Mouse (Mus musculus) midbrain, embryonic 13.5 days (tissue): ENCODE results near the gene Fkbp10. TPM values are rescaled to one million over a fixed set of nuclear protein-coding genes. Genes with fewer than 3 reads are reported as not detected.
A peak's percentile ranks its signal among the peaks of the same experiment; 100 is the strongest.

ENCODE experiments used
- ATAC-seq: fragments of 200-750 bp; cut with Nextera tagmentation; 2 replicates; pipeline ENCODE4 v1.8.0; 2017; ENCODE audit warnings: mild to moderate bottlenecking, moderate TSS enrichment, moderate library complexity
- H3K27ac ChIP-seq: fragments of 300-500 bp; sonication (generic); 2 replicates; pipeline ENCODE4 v1.5.1; 2015; ENCODE audit warnings: inconsistent platforms, mild to moderate bottlenecking, moderate library complexity
- H3K27me3 ChIP-seq: fragments of 300-500 bp; sonication (generic); 2 replicates; pipeline ENCODE4 v1.6.1; 2015; ENCODE audit warnings: mild to moderate bottlenecking, inconsistent platforms
- H3K36me3 ChIP-seq: fragments of 300-500 bp; sonication (generic); 2 replicates; pipeline ENCODE4 v1.6.1; 2015; ENCODE audit warnings: mild to moderate bottlenecking, inconsistent platforms
- H3K4me1 ChIP-seq: fragments of 300-500 bp; sonication (generic); replicated peaks from 2 replicates; pipeline ENCODE4 v1.6.1; 2015; ENCODE audit warnings: inconsistent platforms
- H3K4me2 ChIP-seq: fragments of 300-500 bp; sonication (generic); replicated peaks from 2 replicates; pipeline ENCODE4 v1.6.1; 2015; ENCODE audit warnings: moderate library complexity, mild to moderate bottlenecking, inconsistent platforms
- H3K4me3 ChIP-seq: fragments of 300-500 bp; sonication (generic); replicated peaks from 2 replicates; pipeline ENCODE4 v1.5.1; 2015; ENCODE audit warnings: mild to moderate bottlenecking, inconsistent platforms
- H3K9ac ChIP-seq: fragments of 300-500 bp; sonication (generic); replicated peaks from 2 replicates; pipeline ENCODE4 v1.6.1; 2015; ENCODE audit warnings: mild to moderate bottlenecking, inconsistent platforms
- H3K9me3 ChIP-seq: fragments of 300-500 bp; sonication (generic); 2 replicates; pipeline ENCODE4 v1.6.1; 2016; ENCODE audit warnings: mild to moderate bottlenecking, inconsistent platforms
- WGBS: fragments of 180-500 bp; shearing (Covaris S2); methylation state at CpG from one replicate; pipeline ENCODE4 v1.1.7; 2015; 5-methylcytosine and 5-hydroxymethylcytosine counted together
- polyA plus RNA-seq: library from polyadenylated mRNA; unstranded; fragments of >200 nt; fragmentation: Nextera tagmentation; extraction: Ambion mirVana; gene quantifications from 2 replicates; pipeline ENCODE4 v1.2.1, GENCODE M21; 2015

Fkbp10 gene
- polyA plus RNA-seq, 1 experiment from 2014 or later = 19.9 TPM

DNA sequence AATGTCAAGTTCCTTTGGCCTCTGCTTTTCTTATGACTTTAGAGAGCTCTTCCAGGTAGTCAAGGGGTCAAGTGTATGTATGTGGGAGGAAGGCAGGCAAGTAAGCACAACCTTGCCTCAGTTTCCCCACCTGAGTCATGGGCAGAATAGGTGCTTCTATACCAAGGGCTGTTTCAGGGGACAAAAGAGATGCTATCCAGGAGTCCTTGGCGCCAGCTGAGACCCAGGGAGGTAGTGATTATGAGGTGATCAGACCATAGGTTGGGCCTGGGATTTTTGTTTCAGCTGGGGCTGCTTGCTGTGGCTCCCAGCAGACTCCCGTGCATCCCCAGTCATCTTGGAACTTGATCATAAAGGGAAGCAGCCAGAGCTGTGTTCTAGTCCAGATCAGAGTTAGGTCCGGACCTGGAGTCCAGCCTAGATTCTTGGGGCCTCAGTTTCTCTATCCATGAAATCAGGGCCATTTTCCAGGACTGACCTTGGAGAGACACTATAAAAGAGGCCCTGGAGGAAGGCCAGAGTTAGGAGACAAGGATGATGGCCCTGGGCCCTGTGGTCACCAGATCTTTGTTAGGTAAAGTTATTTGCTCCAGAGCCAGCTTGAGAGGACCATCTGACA is 10.9 kb upstream of the Fkbp10 start:
- WGBS = 88% methylated on average over 3 of the region's 3 CpGs
- H3K4me1 ChIP-seq = peaks cover 7% of the 10 kb centered on the region
- no peak overlapping the region for H3K9ac ChIP-seq
- H3K4me3 ChIP-seq = no peak overlapping the region
- no peak overlapping the region for H3K27ac ChIP-seq
- no peak for ATAC-seq
- no peak overlapping the region for H3K4me2 ChIP-seq
- no peaks in the 10 kb centered on the region for H3K27me3 ChIP-seq
- H3K36me3 ChIP-seq = 0 out of 2 replicates have a peak, but pooled peaks cover 7% of the 10 kb centered on the region
- no peaks in the 10 kb centered on the region for H3K9me3 ChIP-seq

DNA sequence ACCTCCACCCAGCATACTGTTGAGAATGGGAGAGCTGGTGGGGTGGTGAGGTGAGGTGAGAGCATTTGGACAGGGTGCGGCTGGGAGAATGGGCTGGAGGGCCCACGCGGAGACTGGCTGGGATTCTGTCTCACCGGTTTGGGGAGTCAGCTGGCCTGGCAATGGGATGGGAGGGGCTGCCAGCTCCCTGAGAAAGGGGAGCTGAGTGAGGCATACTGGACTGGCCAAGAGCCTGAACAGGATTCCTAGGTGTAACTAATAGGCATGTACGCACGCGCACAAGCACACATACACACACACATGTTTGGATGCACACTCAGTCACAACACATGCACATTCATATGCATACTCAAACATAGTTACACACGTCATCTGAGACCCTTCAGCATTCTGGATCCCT is 9.2 kb upstream of the Fkbp10 start:
- no peak for ATAC-seq
- WGBS = 80% methylated on average over 8 of the region's 8 CpGs
- no peak overlapping the region for H3K27ac ChIP-seq
- no peak overlapping the region for H3K9ac ChIP-seq
- no peak overlapping the region for H3K4me3 ChIP-seq
- peaks cover 7% of the 10 kb centered on the region for H3K4me1 ChIP-seq
- H3K36me3 ChIP-seq = 0 out of 2 replicates have a peak, but pooled peaks cover 7% of the 10 kb centered on the region
- H3K9me3 ChIP-seq = no peaks in the 10 kb centered on the region
- no peak overlapping the region for H3K4me2 ChIP-seq
- H3K27me3 ChIP-seq = no peaks in the 10 kb centered on the region

DNA sequence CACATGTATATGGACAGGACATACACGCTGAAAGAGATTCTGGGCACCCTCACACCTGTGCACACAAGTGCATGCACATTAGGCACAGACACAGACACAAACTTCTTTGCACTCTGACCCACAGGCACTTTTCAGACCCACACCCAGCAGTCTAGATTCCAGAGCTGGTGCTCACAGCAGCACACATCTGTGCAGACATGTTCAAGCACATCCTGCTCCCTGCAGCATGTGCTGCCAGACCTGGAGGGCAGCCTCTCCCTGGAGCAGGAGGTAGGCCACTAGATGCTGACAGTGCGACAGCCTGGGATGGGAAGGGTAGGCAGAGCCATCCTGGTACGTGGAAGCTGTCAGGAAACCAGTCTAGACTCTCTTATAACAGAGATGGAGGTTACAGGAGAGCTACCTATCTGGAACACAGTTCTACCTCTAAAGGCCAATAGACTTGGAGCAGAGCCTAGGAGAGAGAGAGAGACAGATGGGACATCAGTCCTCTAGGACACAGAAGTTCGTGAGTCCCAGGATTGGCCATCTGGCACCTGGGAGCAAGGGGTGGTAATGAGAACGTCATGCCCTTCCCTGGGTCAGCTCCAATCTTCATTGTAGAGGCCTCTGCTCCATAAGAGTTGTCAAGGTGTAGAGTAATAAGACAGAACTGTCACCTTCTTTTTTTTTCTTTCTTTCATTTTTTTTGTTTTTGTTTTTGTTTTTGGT is 8.3 kb upstream of the Fkbp10 start:
- Histone ChIP-seq H3K4me1 (peaks cover 10% of the 10 kb centered on the region), H3K9me3 (no peaks in the 10 kb centered on the region), H3K9ac (no peak overlapping the region), H3K27me3 (no peaks in the 10 kb centered on the region), H3K4me2 (no peak overlapping the region), H3K27ac (no peak overlapping the region), H3K36me3 (0 out of 2 replicates have a peak, but pooled peaks cover 7% of the 10 kb centered on the region), H3K4me3 (no peak overlapping the region)
- ATAC-seq = no peak
- WGBS = 88% methylated on average over 5 of the region's 5 CpGs

DNA sequence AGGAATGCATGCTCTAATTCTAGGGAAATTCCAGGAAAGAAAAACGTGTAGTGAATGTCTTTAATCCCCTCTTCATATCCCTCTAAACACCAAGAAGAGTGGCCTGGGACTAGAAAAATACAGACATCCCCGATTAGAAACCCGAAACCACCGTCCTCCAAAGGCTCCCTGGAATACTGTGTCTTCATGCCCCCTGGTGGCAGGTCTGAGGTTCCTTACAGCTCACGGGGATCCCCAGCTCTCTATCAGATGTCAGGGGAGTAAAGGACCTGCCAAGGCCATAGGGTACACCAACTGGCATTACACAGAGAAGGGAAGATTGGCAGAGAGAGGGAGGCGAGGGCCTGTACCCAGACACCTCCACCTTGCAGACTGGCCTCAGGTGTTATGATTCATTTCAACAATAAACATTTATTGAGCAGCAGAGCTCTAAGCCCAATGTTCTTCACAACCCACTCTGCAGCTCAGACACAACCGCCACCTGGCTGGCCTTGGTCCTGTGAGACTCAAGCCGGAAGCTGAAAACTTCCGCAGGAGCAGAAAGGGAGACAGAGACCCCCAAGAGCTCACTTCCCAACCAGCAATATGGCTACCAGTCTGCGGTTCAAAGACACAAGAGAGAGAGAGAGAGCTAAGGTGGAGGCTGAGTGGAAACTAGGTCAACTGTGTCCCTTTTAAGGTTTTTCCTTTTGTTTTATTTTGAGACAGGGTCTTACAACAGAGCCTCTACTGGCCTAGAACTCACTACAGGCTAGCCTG is 7.2 kb upstream of the Fkbp10 start:
- Histone ChIP-seq H3K4me3 (no peak overlapping the region), H3K4me1 (peaks cover 19% of the 10 kb centered on the region; the same call in 1 of the 2 replicates), H3K27ac (no peak overlapping the region), H3K27me3 (0 out of 2 replicates have a peak, but pooled peaks cover 3% of the 10 kb centered on the region), H3K9ac (no peak overlapping the region), H3K4me2 (no peak overlapping the region), H3K9me3 (no peaks in the 10 kb centered on the region), H3K36me3 (0 out of 2 replicates have a peak, but pooled peaks cover 7% of the 10 kb centered on the region)
- WGBS = 49% methylated on average over 10 of the region's 10 CpGs
- no peak for ATAC-seq

DNA sequence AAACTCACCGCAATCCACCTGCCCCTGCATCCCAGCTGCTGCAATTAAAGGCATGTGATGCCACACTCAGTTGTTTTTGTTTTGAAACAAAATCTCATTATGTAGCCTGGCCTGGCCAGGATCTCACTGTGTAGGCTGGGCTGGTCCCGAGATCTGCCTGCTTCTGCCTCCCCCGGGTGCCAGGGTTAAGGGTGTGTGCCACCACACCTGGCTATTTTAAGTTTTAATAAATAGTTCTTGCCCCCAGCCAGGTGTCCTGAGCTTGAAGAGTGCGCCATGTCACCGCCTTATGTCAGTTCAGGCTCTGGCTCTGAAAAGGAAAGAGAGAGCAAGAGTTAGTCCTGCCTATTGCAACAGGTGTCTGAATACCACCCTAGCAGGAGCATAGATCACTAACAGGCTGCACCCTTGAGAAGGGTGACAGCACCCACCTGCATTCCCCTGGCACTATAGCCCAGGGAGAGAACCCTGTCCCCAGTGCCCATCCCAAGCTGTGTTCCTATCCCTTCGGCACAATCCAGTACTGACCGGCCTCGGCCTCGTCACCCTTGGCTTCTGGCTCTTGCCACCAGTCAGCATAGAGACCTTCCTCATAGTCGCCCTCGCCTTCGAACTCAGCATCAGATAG is 6.5 kb upstream of the Fkbp10 start:
- 88% methylated on average over 12 of the region's 12 CpGs for WGBS
- 0 out of 2 replicates have a peak, but pooled peaks cover 7% of the 10 kb centered on the region for H3K36me3 ChIP-seq
- no peak overlapping the region for H3K9ac ChIP-seq
- H3K27ac ChIP-seq = no peak overlapping the region
- H3K4me3 ChIP-seq = no peak overlapping the region
- ATAC-seq = no peak
- no peaks in the 10 kb centered on the region for H3K9me3 ChIP-seq
- H3K27me3 ChIP-seq = peaks cover 10% of the 10 kb centered on the region; the same call in 1 of the 2 replicates
- H3K4me1 ChIP-seq = peaks cover 22% of the 10 kb centered on the region; the same call in 1 of the 2 replicates
- H3K4me2 ChIP-seq = no peak overlapping the region

DNA sequence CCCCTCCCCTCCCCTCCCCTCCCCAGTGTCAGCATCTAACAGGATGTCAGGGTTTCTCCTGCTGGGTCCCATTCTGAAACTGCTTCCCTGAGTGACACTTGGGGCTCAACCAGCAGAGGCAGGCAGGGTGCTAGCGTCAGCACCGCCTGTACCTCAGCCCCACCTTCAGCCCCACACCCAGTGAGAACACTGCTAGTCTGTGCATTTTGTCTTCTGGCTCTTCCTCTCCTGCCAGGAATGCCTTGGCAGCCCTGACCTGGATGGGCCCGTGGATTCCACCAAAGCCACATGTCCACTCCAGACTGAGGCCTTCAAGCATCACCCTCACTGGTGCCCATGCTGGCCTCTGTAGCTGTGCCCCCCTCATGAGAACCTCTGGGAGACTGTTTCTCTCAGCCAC is 5.8 kb upstream of the Fkbp10 start:
- Histone ChIP-seq H3K4me1 (peaks cover 24% of the 10 kb centered on the region; the same call in 1 of the 2 replicates), H3K9ac (no peak overlapping the region), H3K4me3 (no peak overlapping the region), H3K27me3 (peaks cover 11% of the 10 kb centered on the region; the same call in 1 of the 2 replicates), H3K27ac (no peak overlapping the region), H3K36me3 (0 out of 2 replicates have a peak, but pooled peaks cover 7% of the 10 kb centered on the region), H3K9me3 (no peaks in the 10 kb centered on the region), H3K4me2 (no peak overlapping the region)
- ATAC-seq = no peak
- 93% methylated on average over 3 of the region's 3 CpGs for WGBS

DNA sequence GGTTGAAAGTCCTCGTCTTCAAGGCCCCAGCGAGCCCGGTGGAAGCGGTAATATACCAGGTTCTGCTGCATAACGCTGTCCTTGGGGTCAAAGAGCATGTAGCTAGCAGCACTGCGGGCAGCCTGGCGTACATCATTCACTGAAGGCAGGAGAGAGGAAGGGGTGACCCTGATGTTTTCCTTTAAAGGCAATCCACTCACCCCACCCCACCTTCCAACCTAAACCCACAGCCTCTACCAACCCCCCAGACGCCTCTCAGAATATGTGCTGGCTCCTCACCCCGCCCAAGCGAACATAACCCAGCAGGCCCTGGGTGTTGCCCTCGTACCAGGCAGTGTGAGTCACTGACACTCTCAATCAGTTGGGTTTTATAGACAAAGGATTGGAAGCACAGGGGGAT is 3.8 kb upstream of the Fkbp10 start:
- no peak for ATAC-seq
- no peak overlapping the region for H3K27ac ChIP-seq
- H3K4me2 ChIP-seq = no peak overlapping the region
- no peak overlapping the region for H3K9ac ChIP-seq
- 87% methylated on average over 11 of the region's 11 CpGs for WGBS
- H3K9me3 ChIP-seq = no peaks in the 10 kb centered on the region
- H3K27me3 ChIP-seq = peaks cover 30% of the 10 kb centered on the region
- peaks cover 33% of the 10 kb centered on the region for H3K4me1 ChIP-seq
- H3K36me3 ChIP-seq = 0 out of 2 replicates have a peak, but pooled peaks cover 7% of the 10 kb centered on the region
- no peak overlapping the region for H3K4me3 ChIP-seq

DNA sequence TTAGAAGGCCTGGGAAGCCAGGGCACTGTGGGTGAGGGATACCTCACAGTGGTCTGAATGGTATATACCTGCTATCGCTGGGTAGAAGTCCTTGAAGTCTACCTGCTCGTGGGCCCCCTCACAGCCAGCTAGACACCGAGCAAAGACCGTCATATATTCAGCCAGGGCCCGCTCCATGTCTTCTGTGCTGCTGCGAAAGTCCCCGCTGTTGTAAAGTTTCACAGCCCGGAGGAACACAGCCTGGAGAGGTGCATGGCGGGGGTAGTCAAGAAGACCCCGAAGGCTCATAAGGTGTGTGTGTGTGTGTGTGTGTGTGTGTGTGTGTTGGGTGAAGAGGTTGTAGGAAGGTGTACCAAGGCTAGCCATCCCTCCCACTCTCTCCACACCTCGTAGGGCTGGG is 2.0 kb upstream of the Fkbp10 start:
- Histone ChIP-seq H3K9me3 (no peaks in the 10 kb centered on the region), H3K9ac (peak overlapping the region; percentile 75), H3K4me2 (peak overlapping the region; percentile 64), H3K4me1 (peaks cover 33% of the 10 kb centered on the region), H3K4me3 (peak overlapping the region; percentile 62), H3K27me3 (peaks cover 37% of the 10 kb centered on the region), H3K27ac (no peak overlapping the region), H3K36me3 (0 out of 2 replicates have a peak, but pooled peaks cover 7% of the 10 kb centered on the region)
- no peak for ATAC-seq
- 77% methylated on average over 11 of the region's 11 CpGs for WGBS

DNA sequence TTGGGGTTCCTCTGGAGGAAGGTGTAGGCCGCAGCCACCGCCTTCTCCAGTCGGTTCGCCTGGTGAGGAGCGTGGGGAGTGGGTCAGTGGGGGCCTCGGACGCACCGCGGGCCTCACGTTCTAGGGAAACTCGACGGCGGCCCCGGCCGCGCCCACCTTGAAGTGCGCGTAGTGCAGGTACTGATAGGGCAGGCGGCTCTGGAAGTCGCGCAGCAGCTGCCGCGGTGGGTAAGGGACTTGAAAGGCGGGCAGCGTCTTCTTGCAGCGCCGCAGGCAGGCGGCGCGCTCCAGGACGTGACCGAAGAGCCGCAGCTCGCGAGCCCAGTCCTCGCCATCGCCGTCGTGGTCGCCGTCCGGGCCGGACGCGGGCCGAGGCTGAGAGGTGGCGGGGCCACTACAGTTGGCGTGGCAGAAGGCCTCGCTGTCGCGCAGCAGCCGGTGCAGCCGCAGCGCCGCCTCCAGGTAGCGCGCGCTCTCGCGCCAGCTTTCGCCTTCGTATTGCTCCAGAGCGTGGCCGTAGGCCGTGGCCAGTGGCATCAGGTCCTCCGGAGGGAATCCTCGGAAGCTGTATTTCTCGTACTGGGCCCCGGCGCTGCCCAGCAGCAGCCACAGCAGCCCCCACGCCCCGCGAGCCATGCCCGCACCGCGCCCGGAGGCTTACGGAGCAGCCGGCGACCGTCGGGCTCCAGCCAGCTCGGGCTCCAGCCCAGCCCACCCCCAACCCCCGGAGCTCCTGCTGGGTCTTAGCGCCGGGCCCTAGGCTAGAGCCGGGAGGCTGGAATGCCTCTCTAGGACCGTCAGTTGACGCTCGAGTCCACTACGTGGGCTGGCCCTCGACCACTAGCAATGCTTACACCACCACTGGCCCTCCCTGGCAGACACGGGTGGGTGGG is 1.2 kb upstream of the Fkbp10 start, which contains the start of gene P3h4:
Gene P3h4, minus strand, starts transcription at position 816 of the 893 bp plus-strand sequence.
- H3K4me1 ChIP-seq = peaks cover 33% of the 10 kb centered on the region
- H3K4me3 ChIP-seq = peak within 1 kb of the TSS; percentile 62
- H3K27ac ChIP-seq = peak within 1 kb of the TSS; percentile 74
- peaks cover 37% of the 10 kb centered on the region for H3K27me3 ChIP-seq
- 0 out of 2 replicates have a peak, but pooled peaks cover 1% of the 10 kb centered on the region for H3K36me3 ChIP-seq
- peak within 1 kb of the TSS; percentile 75 for H3K9ac ChIP-seq
- ATAC-seq = peak; percentile 95
- H3K9me3 ChIP-seq = no peaks in the 10 kb centered on the region
- WGBS = under 1% methylated on average over 87 of the region's 93 CpGs
- H3K4me2 ChIP-seq = peak within 1 kb of the TSS; percentile 64

DNA sequence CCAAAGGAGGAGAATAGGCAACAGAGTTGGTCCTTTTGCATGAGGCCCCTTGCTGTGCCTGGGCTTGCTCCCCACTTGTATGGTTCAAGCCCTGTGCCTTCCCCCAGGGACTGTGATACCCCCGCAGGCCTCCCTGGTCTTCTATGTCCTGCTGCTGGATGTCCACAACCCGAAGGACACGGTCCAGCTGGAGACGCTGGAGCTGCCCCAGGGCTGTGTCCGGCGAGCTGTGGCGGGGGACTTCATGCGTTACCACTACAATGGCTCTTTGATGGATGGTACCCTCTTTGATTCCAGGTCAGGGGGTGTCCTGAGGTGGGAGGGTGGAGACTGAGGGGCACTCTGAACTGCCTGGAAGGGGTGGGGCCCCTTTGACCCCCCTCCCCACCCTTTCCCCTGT is 6.0 kb downstream of the Fkbp10 start:
- no peak overlapping the region for H3K27ac ChIP-seq
- peaks cover 5% of the 10 kb centered on the region for H3K4me1 ChIP-seq
- no peaks in the 10 kb centered on the region for H3K9me3 ChIP-seq
- H3K27me3 ChIP-seq = peaks cover 9% of the 10 kb centered on the region
- H3K36me3 ChIP-seq = no peaks in the 10 kb centered on the region
- no peak overlapping the region for H3K9ac ChIP-seq
- H3K4me3 ChIP-seq = no peak overlapping the region
- WGBS = 43% methylated on average over 8 of the region's 8 CpGs
- H3K4me2 ChIP-seq = no peak overlapping the region
- ATAC-seq = no peak

DNA sequence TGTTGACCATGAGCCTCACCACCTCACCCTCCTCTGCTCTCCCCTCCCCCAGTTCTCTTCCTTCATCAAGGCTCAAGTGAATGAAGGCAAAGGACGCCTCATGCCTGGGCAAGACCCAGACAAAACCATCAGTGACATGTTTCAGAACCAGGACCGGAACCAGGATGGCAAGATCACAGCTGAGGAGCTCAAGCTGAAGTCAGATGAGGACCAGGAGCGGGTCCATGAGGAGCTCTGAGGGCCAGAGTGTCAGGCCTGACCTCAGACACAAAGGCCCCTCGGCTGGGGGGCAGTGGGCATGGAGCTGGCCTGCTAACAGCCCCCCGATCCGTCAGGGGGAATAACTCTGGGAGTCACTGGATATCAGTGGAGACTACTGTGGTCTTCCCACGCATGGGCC is 8.3 kb downstream of the Fkbp10 start:
- Histone ChIP-seq H3K4me1 (peaks cover 5% of the 10 kb centered on the region), H3K4me2 (no peak overlapping the region), H3K9ac (no peak overlapping the region), H3K36me3 (no peaks in the 10 kb centered on the region; the same call in 1 of the 2 replicates), H3K4me3 (no peak overlapping the region), H3K27ac (no peak overlapping the region), H3K9me3 (no peaks in the 10 kb centered on the region), H3K27me3 (no peaks in the 10 kb centered on the region)
- WGBS = 88% methylated on average over 7 of the region's 7 CpGs
- no peak for ATAC-seq
